Mouse (Mus musculus) neural tube, embryonic 13.5 days (tissue): ENCODE data around the gene Mbl2. TPM values are rescaled to one million over a fixed set of nuclear protein-coding genes. Genes with fewer than 3 reads are reported as not detected.
"Not testable (repeated sequence)": the region's sequence is repeated elsewhere in the genome, so short reads cannot be mapped to it uniquely, and the experiment has no call there.

ENCODE experiments used
- ATAC-seq: fragments of 200-750 bp; cut with Nextera tagmentation; 2 replicates; pipeline ENCODE4 v1.8.0; 2017; ENCODE audit warnings: low read depth, mild to moderate bottlenecking, moderate TSS enrichment, moderate library complexity
- H3K27ac ChIP-seq: fragments of 300-500 bp; sonication (generic); replicated peaks from 2 replicates; pipeline ENCODE4 v1.5.1; 2015; ENCODE audit warnings: moderate library complexity, mild to moderate bottlenecking, inconsistent platforms
- H3K27me3 ChIP-seq: fragments of 300-500 bp; sonication (generic); 2 replicates; pipeline ENCODE4 v1.6.1; 2015; ENCODE audit warnings: mild to moderate bottlenecking, inconsistent platforms
- H3K36me3 ChIP-seq: fragments of 300-500 bp; sonication (generic); 2 replicates; pipeline ENCODE4 v1.6.1; 2015; ENCODE audit warnings: mild to moderate bottlenecking, inconsistent platforms
- H3K4me1 ChIP-seq: fragments of 300-500 bp; sonication (generic); replicated peaks from 2 replicates; pipeline ENCODE4 v1.6.1; 2015; ENCODE audit warnings: inconsistent platforms
- H3K4me2 ChIP-seq: fragments of 300-500 bp; sonication (generic); 2 replicates; pipeline ENCODE4 v1.6.1; 2015; ENCODE audit warnings: inconsistent platforms, mild to moderate bottlenecking, moderate library complexity
- H3K4me3 ChIP-seq: fragments of 300-500 bp; sonication (generic); 2 replicates; pipeline ENCODE4 v1.5.1; 2015; ENCODE audit warnings: mild to moderate bottlenecking, inconsistent platforms
- H3K9ac ChIP-seq: fragments of 300-500 bp; sonication (generic); 2 replicates; pipeline ENCODE4 v1.6.1; 2015; ENCODE audit warnings: moderate library complexity, mild to moderate bottlenecking, inconsistent platforms
- H3K9me3 ChIP-seq: fragments of 300-500 bp; sonication (generic); 2 replicates; pipeline ENCODE4 v1.6.1; 2016; ENCODE audit warnings: inconsistent platforms
- WGBS: fragments of 180-500 bp; shearing (Covaris S2); methylation state at CpG from one replicate; pipeline ENCODE4 v1.1.7; 2015; 5-methylcytosine and 5-hydroxymethylcytosine counted together
- microRNA-seq: library from miRNA; unstranded; fragments of <30 nt; microRNA quantifications from one replicate; pipeline ENCODE4, GENCODE M21; 2016
- polyA plus RNA-seq: library from polyadenylated mRNA; unstranded; fragments of >200 nt; fragmentation: Nextera tagmentation; extraction: Ambion mirVana; gene quantifications from 2 replicates; pipeline ENCODE4 v1.2.1, GENCODE M21; 2015

The Mbl2 gene
- polyA plus RNA-seq, 1 experiment from 2014 or later = not detected

GRCm38 (mm10) chr19:30222593-30222992 lies 10.1 kb upstream of the Mbl2 start:
- not testable (repeated sequence) for H3K27me3 ChIP-seq, H3K36me3 ChIP-seq, H3K4me3 ChIP-seq, H3K27ac ChIP-seq, H3K9ac ChIP-seq, H3K9me3 ChIP-seq, ATAC-seq, H3K4me1 ChIP-seq, H3K4me2 ChIP-seq
- WGBS = 89% methylated on average over 8 of the region's 8 CpGs

DNA sequence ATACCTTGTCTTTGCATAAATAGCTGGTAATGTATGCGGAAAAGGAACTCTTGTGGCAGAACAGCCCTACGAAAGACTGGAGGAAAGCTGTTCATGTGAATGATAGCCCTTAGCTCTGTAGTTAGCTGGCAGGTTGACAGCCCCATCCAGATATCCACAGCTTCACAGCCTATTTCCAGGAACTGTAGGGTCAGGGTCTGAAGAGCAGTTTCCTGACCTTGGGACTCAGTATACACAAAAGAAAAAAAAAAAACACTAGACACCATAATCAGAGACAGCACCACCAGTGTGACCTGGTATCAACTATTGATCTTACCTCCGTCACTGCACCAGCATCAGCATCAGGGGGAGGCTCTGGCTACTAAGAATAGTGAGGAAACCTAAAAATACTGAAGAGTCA lies 3.3 kb upstream of the Mbl2 start:
- H3K4me3 ChIP-seq = no peak overlapping the region
- no peaks in the 10 kb centered on the region for H3K4me1 ChIP-seq
- H3K27ac ChIP-seq = no peak overlapping the region
- 81% methylated on average over 3 of the region's 3 CpGs for WGBS
- no peak overlapping the region for H3K9ac ChIP-seq
- no peaks in the 10 kb centered on the region for H3K27me3 ChIP-seq
- no peaks in the 10 kb centered on the region for H3K9me3 ChIP-seq
- ATAC-seq = no peak
- no peak overlapping the region for H3K4me2 ChIP-seq
- H3K36me3 ChIP-seq = no peaks in the 10 kb centered on the region

DNA sequence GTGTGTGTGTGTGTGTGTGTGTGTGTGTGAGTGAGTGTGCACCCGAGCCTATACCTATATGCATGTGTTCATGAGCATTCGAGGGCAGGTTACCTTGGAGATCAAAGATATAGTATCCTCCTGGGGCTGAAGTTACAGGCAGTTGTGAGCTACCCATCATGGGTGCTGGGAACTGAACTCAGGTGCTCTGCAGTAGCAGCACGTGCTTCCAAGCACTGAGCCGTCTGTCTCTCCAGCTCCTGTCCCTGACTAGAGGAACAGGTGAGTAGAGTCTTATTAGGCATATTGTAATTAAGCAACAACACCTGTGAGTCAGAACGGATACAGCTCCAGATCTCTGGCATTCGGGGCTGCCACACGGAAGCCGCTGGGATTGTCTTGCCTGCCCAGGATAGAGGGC lies 1.7 kb downstream of the Mbl2 start:
- 86% methylated on average over 8 of the region's 8 CpGs for WGBS
- no peak overlapping the region for H3K27ac ChIP-seq
- no peaks in the 10 kb centered on the region for H3K9me3 ChIP-seq
- H3K4me3 ChIP-seq = no peak overlapping the region
- no peaks in the 10 kb centered on the region for H3K27me3 ChIP-seq
- H3K4me2 ChIP-seq = no peak overlapping the region
- H3K36me3 ChIP-seq = no peaks in the 10 kb centered on the region
- no peak for ATAC-seq
- H3K4me1 ChIP-seq = no peaks in the 10 kb centered on the region
- no peak overlapping the region for H3K9ac ChIP-seq

- Histone ChIP-seq H3K27me3 (peaks cover 4% of the 10 kb centered on the region; the same call in 1 of the 2 replicates), H3K4me3 (no peak overlapping the region), H3K9me3 (no peaks in the 10 kb centered on the region), H3K4me2 (no peak overlapping the region), H3K36me3 (no peaks in the 10 kb centered on the region), H3K4me1 (no peaks in the 10 kb centered on the region), H3K9ac (no peak overlapping the region), H3K27ac (no peak overlapping the region)
- WGBS = 19% methylated on average over 11 of the region's 11 CpGs
- no peak for ATAC-seq
These were observed 14.6 kb downstream of the Mbl2 start for GRCm38 (mm10) chr19:30247359-30247758.

GRCm38 (mm10) chr19:30248822-30249221 lies 16.1 kb downstream of the Mbl2 start:
- no peaks in the 10 kb centered on the region for H3K36me3 ChIP-seq
- no peak overlapping the region for H3K4me3 ChIP-seq
- no peak overlapping the region for H3K27ac ChIP-seq
- no peaks in the 10 kb centered on the region for H3K9me3 ChIP-seq
- ATAC-seq = no peak
- no peak overlapping the region for H3K9ac ChIP-seq
- H3K27me3 ChIP-seq = peaks cover 4% of the 10 kb centered on the region; the same call in 1 of the 2 replicates
- no peaks in the 10 kb centered on the region for H3K4me1 ChIP-seq
- no peak overlapping the region for H3K4me2 ChIP-seq
- 9% methylated on average over 8 of the region's 8 CpGs for WGBS

GRCm38 (mm10) chr19:30252253-30252652 lies 19.5 kb downstream of the Mbl2 start:
- peaks cover 4% of the 10 kb centered on the region; the same call in 1 of the 2 replicates for H3K27me3 ChIP-seq
- H3K4me3 ChIP-seq = no peak overlapping the region
- H3K9me3 ChIP-seq = no peaks in the 10 kb centered on the region
- H3K27ac ChIP-seq = no peak overlapping the region
- H3K4me1 ChIP-seq = no peaks in the 10 kb centered on the region
- WGBS = 67% methylated on average over 2 of the region's 2 CpGs
- no peak overlapping the region for H3K4me2 ChIP-seq
- no peaks in the 10 kb centered on the region for H3K36me3 ChIP-seq
- H3K9ac ChIP-seq = no peak overlapping the region
- ATAC-seq = no peak

DNA sequence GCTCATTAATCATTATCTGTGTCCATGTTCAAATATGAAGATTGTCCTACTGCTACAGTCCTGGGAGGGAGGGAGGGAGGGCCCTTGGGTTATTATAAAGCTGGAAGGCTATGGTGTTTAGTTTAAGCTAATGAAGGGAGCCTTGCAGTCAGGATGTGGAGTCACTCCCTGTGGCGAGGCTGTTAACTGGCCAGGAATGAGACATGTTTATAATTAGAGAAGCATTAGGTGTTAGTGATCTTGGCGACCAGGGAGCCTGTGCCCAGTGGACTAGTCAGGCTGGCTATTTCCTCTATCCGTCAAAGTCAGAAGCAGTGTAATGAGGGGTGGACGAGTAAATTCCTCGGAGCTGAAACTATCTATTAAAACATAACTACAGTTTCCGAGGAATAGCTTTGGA lies 23.6 kb downstream of the Mbl2 start:
- no peak overlapping the region for H3K27ac ChIP-seq
- no peak for ATAC-seq
- WGBS = 42% methylated on average over 6 of the region's 6 CpGs
- no peaks in the 10 kb centered on the region for H3K36me3 ChIP-seq
- no peak overlapping the region for H3K4me3 ChIP-seq
- H3K9ac ChIP-seq = no peak overlapping the region
- H3K27me3 ChIP-seq = no peaks in the 10 kb centered on the region
- no peak overlapping the region for H3K4me2 ChIP-seq
- H3K4me1 ChIP-seq = no peaks in the 10 kb centered on the region
- no peaks in the 10 kb centered on the region for H3K9me3 ChIP-seq

- no peak overlapping the region for H3K4me2 ChIP-seq
- no peaks in the 10 kb centered on the region for H3K36me3 ChIP-seq
- no peak overlapping the region for H3K4me3 ChIP-seq
- no peak overlapping the region for H3K27ac ChIP-seq
- no peaks in the 10 kb centered on the region for H3K9me3 ChIP-seq
- no peaks in the 10 kb centered on the region for H3K27me3 ChIP-seq
- no peak for ATAC-seq
- no peaks in the 10 kb centered on the region; the same call in 1 of the 2 replicates for H3K4me1 ChIP-seq
- WGBS = 67% methylated on average over 5 of the region's 5 CpGs
- H3K9ac ChIP-seq = no peak overlapping the region
These were observed 48.4 kb downstream of the Mbl2 start for GRCm38 (mm10) chr19:30281125-30281524.

DNA sequence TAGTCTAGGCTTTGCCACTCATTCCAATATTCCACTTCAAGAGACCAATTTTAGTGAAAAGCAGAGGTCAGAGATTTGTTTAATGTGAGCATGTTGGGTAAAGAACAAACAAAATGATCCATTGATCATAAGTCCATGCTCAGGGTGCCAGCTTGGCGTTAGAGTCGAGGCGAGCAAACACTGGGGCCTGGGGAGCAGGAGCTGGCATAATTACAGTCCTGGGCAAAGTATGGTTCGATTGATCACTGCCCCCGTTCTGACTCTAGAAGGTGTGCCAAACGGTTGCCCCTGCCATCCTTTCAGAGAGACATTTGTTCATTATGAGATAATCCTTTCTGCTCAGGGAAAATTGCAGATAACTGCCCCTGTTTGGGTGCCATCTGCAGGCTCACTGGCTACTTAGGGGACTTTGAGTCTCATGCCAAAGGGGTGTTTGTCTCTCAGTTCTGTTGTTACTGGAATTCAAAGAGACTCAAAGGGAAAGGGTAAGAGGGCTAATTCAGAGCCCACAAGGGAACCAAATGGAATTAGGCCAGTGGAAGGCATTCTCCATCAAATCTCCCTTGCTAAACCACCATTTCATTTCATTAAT lies 55.3 kb downstream of the Mbl2 start:
- 78% methylated on average over 6 of the region's 6 CpGs for WGBS
- ATAC-seq = no peak
- no peak overlapping the region for H3K9ac ChIP-seq
- no peaks in the 10 kb centered on the region for H3K9me3 ChIP-seq
- no peaks in the 10 kb centered on the region for H3K4me1 ChIP-seq
- H3K4me3 ChIP-seq = no peak overlapping the region
- H3K4me2 ChIP-seq = no peak overlapping the region
- no peak overlapping the region for H3K27ac ChIP-seq
- H3K27me3 ChIP-seq = no peaks in the 10 kb centered on the region
- no peaks in the 10 kb centered on the region for H3K36me3 ChIP-seq

Small RNA genes within 50 kb of the gene (microRNA-seq; reads per million reads assigned to microRNA genes)
- gene Gm24108 = not detected

Other genes starting within 250 kb of the Mbl2 start
- not detected in 2 replicates for gene Trpd52l3, start 229.2 kb upstream of the Mbl2 start, polyA plus RNA-seq
- 57.3 and 59.8 TPM in 2 replicates for gene Uhrf2, start 202.4 kb upstream of the Mbl2 start, polyA plus RNA-seq
- gene Gldc, start 57.5 kb upstream of the Mbl2 start, polyA plus RNA-seq = 6.2 and 6.6 TPM in 2 replicates